Mouse (Mus musculus) layer of hippocampus, adult 2 months (tissue): Measurements from ENCODE around the gene Nfatc3. TPM values are rescaled to one million over a fixed set of nuclear protein-coding genes. Genes with fewer than 3 reads are reported as not detected.

Experiments used
- DNase-seq, 2 experiments: peaks; one replicate each; pipeline ENCODE4 v3.0.0; 2022; ENCODE audit warnings: low spot score in 2 of 2
- H3K27ac ChIP-seq: fragments of 200-600 bp; 2 replicates; pipeline ENCODE4 v1.8.1; 2022
- H3K4me3 ChIP-seq: fragments of 200-600 bp; 2 replicates; pipeline ENCODE4 v1.8.1; 2022; ENCODE audit warnings: mild to moderate bottlenecking
- CTCF ChIP-seq: fragments of 200-600 bp; conservative IDR thresholded peaks from 2 replicates; pipeline ENCODE4 v1.8.1; 2022; ENCODE audit warnings: antibody characterized with exemption, mild to moderate bottlenecking, moderate library complexity
- total RNA-seq, 2 experiments: library from RNA; stranded (reverse); gene quantifications; 2 replicates each; pipeline ENCODE4 v1.2.3; 2021

Nfatc3 gene
- total RNA-seq, 2 experiments from 2014 or later, result 12.4 to 12.7 TPM

DNA sequence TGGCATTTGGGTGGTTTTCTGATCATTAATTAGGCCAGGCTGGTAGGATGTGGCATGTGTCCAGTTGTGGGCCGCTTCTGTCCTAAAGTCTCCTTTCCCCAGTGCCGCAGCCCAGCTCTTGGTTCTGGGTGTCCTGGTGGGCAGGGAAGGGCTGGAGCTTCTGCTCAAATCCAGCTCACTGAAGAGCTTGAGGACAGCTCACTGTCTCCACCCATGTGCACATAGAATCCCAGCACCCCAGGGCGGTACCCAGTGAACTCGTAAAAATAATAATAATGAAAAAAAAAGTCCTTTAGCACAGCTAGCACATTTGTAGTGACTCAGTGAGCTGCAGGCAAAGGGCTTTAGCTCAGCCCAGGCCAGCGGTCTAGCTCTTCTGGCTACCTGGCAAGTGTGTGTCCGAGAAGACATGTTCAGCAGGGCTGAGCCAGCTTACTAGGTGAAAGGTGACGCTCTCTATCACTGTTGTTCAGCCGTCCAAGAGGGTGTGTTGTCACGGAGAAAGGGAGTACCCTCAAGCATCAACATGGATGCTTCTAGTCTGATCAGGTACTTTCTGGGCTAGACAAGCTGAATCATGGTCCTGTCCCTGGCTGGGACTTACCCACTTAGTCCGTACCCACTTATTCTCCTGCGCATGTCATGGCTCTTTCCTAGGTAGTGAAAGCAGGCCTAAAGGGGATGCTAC lies 11.6 kb upstream of the Nfatc3 start:
- TF ChIP-seq CTCF, result no peak

DNA sequence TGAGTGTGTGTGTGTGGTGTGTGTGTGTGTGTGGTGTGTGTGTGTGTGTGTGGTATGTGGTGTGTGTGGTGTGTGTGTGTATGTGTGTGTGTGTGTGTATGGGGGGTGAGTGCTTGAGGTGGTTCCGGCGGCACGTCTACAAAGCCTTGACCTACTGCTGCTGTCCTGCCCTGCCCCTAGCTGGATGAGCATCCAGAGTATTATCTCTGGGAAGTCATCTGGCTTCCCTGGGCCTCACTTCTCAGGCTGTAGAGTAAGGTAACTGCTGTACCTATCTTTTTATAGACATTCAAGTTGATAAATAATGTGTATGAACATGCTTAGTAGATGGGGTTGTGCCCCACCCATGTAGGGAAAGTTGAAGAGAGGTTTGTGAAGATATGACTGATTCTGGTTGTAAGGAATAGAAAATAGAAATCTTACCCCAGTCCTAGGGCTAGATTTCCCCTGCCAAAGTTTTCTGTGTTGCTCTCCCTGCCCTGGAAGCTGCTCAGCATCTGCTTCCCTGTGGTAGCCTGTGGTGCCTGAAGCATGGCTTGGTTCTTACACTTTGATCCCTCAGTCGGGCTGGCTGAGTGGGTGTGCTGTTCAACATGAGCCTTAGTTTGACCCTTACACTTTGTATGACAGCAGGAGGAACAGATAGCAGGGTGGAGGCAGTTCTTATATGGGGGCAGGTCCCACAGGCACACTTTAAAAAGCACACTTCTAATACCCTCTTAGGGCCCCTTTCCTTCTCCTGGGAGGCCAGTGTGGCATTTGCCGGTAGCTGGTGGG lies 10.6 kb upstream of the Nfatc3 start:
- TF ChIP-seq CTCF, result no peak

More for the DNA sequence above, 11.6 kb upstream of the Nfatc3 start:
- Histone ChIP-seq H3K27ac (no peak overlapping the region), H3K4me3 (no peak overlapping the region)
- no peak for DNase-seq

DNA sequence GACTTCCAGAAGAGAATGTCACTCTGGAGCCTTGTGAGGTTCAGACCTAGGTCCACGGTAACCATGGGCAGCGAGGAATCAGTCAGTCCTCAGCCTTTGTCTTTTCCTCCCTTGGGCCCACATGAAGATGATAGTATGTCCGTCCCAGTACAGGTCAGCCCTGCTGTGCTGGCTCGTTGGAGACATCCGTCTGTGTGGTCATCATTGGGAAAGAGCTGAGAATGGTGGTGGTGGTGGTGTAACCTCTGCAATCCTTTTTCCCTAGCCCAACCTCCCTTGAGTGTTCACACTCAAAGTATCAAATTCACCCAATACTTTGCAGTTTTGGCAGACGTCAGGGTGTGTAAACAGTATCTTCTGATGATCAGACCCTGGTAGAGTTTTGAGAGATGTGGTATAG lies 8.8 kb upstream of the Nfatc3 start:
- no peak for DNase-seq
- Histone ChIP-seq H3K27ac (no peak overlapping the region), H3K4me3 (no peak overlapping the region)
- TF ChIP-seq CTCF, result no peak

More for the DNA sequence above, 10.6 kb upstream of the Nfatc3 start:
- DNase-seq, result no peak
- Histone ChIP-seq H3K4me3 (no peak overlapping the region), H3K27ac (no peak overlapping the region)

DNA sequence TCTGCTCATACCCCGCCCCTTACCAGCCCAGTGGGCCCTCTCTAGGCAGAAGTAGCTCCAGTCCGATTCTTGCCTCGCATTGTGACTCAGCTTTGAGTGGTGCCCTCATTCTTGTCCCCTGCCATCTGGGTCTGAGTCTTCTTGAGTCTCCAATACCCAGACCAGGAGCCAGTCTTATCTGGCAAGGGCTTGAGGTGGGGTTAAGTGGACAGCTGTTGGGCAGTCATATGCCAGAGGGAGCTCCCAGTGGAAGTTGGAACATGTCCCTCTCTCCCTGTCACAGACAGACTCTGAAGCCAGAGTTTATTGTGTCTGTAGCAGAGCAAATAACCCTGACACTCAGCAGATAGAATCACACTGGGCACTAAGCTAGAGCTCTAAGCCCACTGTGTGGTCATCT lies 7.6 kb upstream of the Nfatc3 start:
- Histone ChIP-seq H3K4me3 (no peak overlapping the region), H3K27ac (peak overlapping the region; percentile 71; the same call in 1 of the 2 replicates)
- TF ChIP-seq CTCF, result no peak
- DNase-seq, result no peak

DNA sequence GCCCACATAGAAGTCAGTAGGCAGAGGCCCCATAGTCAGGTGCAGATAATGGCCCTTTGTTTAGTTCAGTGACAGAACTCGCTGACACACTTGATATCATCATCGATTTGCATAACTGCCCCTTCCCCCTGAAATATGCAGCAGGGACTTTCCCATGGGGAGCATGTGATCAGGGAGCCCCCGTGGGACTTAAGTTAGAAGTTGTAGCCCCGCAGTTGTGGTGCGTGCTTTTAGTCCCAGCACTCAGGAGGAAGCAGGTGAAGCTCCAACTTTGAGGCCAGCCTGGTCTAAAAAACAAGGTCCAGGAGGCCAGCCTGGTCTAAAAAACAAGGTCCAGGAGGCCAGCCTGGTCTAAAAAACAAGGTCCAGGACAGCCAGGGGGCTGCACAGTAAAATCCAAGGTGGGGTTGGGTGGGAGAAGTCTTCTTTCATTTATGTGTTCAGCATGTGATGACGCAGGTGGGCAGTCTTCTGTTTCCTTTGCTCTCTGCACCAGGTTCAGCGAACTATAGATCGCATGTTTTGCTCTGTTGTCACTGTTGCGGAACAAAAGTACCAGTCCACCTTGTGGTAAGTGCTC lies 6.0 kb upstream of the Nfatc3 start:
- DNase-seq, result no peak
- peak overlapping the region; percentile 71; the same call in 1 of the 2 replicates for H3K27ac ChIP-seq
- H3K4me3 ChIP-seq, result no peak overlapping the region
- TF ChIP-seq CTCF, result no peak

DNA sequence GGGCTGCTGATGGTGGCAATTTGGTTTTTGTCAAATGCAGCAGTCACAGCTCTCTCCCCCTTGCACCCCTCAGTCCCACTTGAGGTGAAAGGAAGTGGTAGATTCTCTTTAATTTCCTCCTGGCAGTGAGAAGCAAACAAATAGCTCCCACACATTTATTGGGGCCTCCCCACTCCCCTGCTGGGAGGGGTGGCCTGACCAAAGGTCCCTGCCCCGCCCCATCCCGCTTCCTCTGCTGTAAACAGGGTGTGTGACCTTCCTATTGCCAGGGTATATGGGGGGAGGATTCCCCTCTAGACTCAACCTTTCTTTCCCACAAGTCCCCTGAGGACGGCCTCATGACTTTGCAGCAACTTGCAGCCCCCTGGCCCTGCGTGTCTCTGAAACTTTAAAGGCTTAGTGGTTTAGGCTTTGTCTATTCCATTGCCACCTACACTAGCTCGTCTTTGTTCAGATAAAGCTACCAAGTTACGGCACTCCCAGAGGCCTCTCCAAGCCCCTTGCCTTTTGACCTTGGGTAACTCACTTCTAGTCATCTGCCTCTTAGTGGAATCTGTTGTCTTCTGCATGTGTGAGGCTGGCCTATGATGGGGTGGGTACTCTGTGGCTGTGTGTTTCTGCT lies 4.3 kb upstream of the Nfatc3 start:
- peak overlapping the region; percentile 39; the same call in 1 of the 2 replicates for H3K27ac ChIP-seq
- no peak for DNase-seq
- no peak for TF ChIP-seq CTCF
- H3K4me3 ChIP-seq, result no peak overlapping the region

DNA sequence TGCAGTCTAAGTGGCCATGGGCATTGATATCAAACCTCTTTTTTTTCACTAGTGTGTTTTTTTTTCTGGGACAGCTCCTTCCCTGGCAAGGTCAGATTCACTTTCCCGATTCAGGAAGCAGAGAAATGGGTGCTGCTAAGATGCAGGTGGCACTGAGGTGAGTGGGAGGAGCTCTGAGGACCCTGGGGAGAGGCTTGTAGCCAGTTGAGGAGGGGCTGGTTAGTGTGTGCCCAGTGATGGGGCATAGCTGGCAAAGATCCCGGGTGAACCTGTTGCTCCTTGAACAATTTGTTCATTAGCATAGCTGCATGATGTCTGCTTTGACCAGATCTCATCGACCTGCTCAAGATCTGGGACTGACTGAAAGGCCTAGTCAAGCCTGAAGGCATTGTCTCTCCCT lies 3.6 kb upstream of the Nfatc3 start:
- Histone ChIP-seq H3K4me3 (no peak overlapping the region), H3K27ac (0 out of 2 replicates have a peak overlapping the region, but pooled peaks have one; percentile 39)
- TF ChIP-seq CTCF, result no peak
- no peak for DNase-seq

DNA sequence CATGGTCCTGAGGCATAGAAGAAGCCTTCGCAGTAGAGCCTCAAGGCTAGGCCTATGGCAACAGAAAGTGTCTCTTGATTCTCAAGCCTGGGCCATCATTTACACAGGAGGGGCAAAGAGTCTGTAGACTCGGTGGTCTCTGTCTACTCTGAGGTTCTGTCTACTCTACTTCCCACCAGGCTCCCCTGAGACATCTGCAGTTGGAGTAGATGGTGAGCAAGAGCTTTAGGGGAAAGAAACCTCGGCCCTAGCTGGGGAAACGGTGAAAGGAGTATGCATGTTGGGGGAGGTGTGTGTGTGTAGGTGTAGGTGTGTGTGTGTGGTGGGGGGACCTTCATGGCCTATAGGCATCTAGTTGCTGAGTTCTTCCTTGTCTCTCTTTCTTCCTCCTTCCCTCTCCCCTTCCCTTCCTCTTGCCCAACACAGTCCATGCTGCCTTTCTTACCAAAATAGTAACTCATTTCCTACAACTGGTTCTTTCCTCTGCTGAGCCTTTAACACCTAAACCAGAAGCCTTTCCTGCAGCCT lies 2.1 kb upstream of the Nfatc3 start:
- no peak overlapping the region for H3K4me3 ChIP-seq
- H3K27ac ChIP-seq, result no peak overlapping the region
- no peak for DNase-seq
- TF ChIP-seq CTCF, result no peak

DNA sequence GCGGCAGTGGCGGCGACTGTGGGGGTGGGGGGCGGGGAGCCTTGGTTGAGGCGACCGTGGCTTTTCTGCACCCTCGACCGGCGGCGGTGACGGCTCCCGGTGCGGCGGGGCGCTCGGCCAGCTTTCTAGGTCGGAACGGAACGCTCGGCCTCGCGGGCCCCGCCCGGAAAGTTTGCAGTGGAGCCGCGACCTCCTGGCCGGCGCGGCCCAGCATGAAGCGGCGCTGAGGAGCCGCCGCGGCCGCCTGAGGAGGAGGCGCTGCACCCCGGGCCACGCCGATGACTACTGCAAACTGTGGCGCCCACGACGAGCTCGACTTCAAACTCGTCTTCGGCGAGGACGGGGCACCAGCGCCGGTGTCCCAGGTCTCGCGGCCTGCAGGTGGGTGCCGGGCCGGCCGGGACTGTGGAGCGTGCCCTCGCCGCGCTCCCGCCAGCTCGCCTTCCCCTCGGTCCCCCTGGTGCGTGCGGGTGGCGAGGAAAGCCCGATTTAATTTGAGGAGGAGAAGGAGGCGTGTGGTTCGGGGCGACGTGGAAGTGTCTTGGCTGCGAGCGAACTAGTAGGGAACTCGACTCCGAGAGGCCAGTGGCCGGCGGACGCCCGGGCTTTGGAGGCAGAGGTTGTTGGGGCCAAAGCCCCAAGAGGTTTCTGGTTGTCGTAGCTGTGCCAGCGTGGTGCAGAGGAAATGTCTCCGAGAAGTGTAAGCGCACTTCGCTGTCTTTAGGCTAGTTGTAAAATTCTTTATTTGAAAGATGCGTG lies 1.2 kb downstream of the Nfatc3 start:
- TF ChIP-seq CTCF, result no peak; the same call in 1 of the 2 replicates
- no peak for DNase-seq
- Histone ChIP-seq H3K4me3 (peak overlapping the region; percentile 94), H3K27ac (peak overlapping the region; percentile 91)

DNA sequence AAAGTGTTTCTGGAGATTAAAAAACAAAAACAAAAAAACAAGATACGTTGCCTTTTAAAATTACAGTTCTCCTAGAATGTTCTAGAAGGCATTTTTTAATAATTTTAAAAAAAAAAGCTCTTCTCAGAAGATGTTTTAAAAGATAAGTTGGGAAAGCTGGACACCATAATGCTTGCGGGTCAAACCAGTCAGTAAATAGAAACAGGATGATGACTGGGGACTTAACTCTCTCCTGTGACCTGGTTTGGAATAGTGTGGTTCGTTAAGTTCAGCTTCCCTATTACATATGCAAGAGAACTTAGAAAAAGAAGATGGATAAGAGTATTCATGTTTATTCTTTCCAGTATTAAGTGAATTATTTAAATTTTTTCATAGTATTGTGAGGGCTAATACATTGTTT lies 1.9 kb downstream of the Nfatc3 start:
- peak overlapping the region; percentile 91 for H3K27ac ChIP-seq
- TF ChIP-seq CTCF, result no peak

DNA sequence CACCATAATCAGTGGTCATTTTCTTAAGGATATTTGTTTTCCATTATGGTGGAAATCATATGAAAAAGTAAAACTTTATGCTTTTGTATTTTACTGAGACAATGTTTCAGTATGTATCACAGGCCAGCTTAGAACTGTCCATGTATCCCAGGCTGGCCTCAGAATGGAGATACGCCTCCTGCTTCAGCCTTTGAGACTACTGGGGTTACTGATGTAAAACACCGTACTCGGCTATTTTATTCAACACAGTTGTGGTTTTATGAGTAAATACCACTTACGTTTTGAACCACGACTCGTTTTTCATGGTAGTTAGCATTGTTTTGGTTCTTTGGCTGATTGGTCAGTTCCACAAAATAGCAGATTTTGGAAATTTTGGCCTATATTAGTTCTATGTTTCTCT lies 3.0 kb downstream of the Nfatc3 start:
- no peak for TF ChIP-seq CTCF
- Histone ChIP-seq H3K4me3 (no peak overlapping the region), H3K27ac (no peak overlapping the region)
- no peak for DNase-seq

More for the DNA sequence above, 1.9 kb downstream of the Nfatc3 start:
- DNase-seq, result no peak
- H3K4me3 ChIP-seq, result peak overlapping the region; percentile 94

DNA sequence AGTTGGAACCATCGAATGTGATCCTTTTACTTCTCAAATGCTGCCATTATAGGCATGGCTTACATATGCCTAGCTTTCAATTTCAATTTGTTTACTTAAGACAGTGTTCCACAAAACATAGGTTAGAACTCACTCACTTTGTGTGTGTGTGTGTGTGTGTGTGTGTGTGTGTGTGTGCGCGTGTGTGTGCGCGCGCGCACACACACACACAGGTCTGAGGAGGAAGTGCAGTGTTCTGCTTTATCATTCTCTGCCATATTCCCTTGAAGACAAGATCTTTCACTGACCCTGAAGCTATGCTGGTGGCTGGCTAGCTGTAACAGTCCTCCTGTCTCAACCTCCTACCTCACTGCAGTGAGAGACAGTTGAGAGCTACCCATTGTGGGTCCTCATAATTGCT lies 4.4 kb downstream of the Nfatc3 start:
- no peak overlapping the region for H3K4me3 ChIP-seq
- H3K27ac ChIP-seq, result no peak overlapping the region
- DNase-seq, result no peak
- no peak for TF ChIP-seq CTCF
